Mouse (Mus musculus) stomach, postnatal 0 days (tissue): ENCODE results near the gene Dync1li2.

Source experiments
- CTCF ChIP-seq: IDR thresholded peaks from 2 replicates; pipeline ENCODE4 v1.5.1; 2016; ENCODE audit warnings: antibody characterized with exemption, low read depth, mild to moderate bottlenecking, moderate library complexity
- EP300 ChIP-seq: optimal IDR thresholded peaks from 2 replicates; pipeline ENCODE3; 2016; ENCODE audit warnings: antibody characterized with exemption

- no peak for TF ChIP-seq EP300
- TF ChIP-seq CTCF = no peak
Measured at GRCm38 (mm10) chr8:104441613-104442012, 1.2 kb downstream of the Dync1li2 start.
